Mouse (Mus musculus) ES-E14 (cell line): Measurements from ENCODE around the gene Sgms1. TPM values are rescaled to one million over a fixed set of nuclear protein-coding genes. Genes with fewer than 3 reads are reported as not detected.

Source experiments
- DNase-seq: peaks from one replicate; pipeline ENCODE4 v3.0.0-alpha.2; 2013; ENCODE audit warnings: low read depth, low spot score
- H3K27ac ChIP-seq: 2 replicates; pipeline ENCODE4 v1.5.1; 2012; ENCODE audit warnings: low read depth, mild to moderate bottlenecking, low read length, moderate library complexity, mixed read lengths; ENCODE audit not compliant: poor library complexity, insufficient read depth, severe bottlenecking
- H3K36me3 ChIP-seq: 2 replicates; pipeline ENCODE4 v1.6.1; 2012; ENCODE audit warnings: mild to moderate bottlenecking, low read length, moderate library complexity, mixed read lengths; ENCODE audit not compliant: control insufficient read depth, poor library complexity, insufficient read depth, severe bottlenecking
- H3K4me1 ChIP-seq, 2 experiments: fragments of 150-350 bp in 1 of 2; sonication (generic) in 1 of 2; 2 replicates each; pipeline ENCODE4 v1.6.1; 2012; ENCODE audit warnings: low read length in 2 of 2, mild to moderate bottlenecking in 1 of 2, mixed read lengths in 1 of 2; ENCODE audit not compliant: control insufficient read depth in 2 of 2, insufficient read depth in 2 of 2, poor library complexity in 1 of 2
- H3K4me3 ChIP-seq, 2 experiments: fragments of 150-350 bp in 1 of 2; sonication (generic) in 1 of 2; 2 replicates each; pipeline ENCODE4 v1.5.1; 2012; ENCODE audit warnings: low read length in 2 of 2, low read depth in 1 of 2, mild to moderate bottlenecking in 1 of 2, mixed read lengths in 1 of 2; ENCODE audit not compliant: insufficient read depth in 1 of 2, poor library complexity in 1 of 2, severe bottlenecking in 1 of 2
- H3K9ac ChIP-seq: 2 replicates; pipeline ENCODE4 v1.6.1; 2012; ENCODE audit warnings: low read depth, mild to moderate bottlenecking, low read length, mixed read lengths; ENCODE audit not compliant: poor library complexity, insufficient read depth, severe bottlenecking
- H3K9me3 ChIP-seq: fragments of 150-350 bp; sonication (generic); 2 replicates; pipeline ENCODE4 v1.6.1; 2012; ENCODE audit warnings: low read depth, mild to moderate bottlenecking, low read length; ENCODE audit not compliant: control insufficient read depth, insufficient read depth
- CHD2 ChIP-seq: IDR thresholded peaks from 2 replicates; pipeline ENCODE4 v1.6.1; 2014; ENCODE audit warnings: mild to moderate bottlenecking, low read depth, low read length, inconsistent platforms
- HCFC1 ChIP-seq: IDR thresholded peaks from 2 replicates; pipeline ENCODE4 v1.6.1; 2012; ENCODE audit warnings: low read length, inconsistent platforms, borderline replicate concordance; ENCODE audit not compliant: insufficient read depth
- MAFK ChIP-seq: IDR thresholded peaks from 2 replicates; pipeline ENCODE4 v1.6.1; 2014; ENCODE audit warnings: mild to moderate bottlenecking, low read depth, low read length, inconsistent platforms; ENCODE audit not compliant: insufficient read depth
- ZC3H11A ChIP-seq: IDR thresholded peaks from 2 replicates; pipeline ENCODE4 v1.6.1; 2012; ENCODE audit warnings: low read depth, mild to moderate bottlenecking, inconsistent platforms, low read length, borderline replicate concordance
- ZNF384 ChIP-seq: IDR thresholded peaks from 2 replicates; pipeline ENCODE4 v1.6.1; 2012; ENCODE audit warnings: low read depth, low read length, inconsistent platforms
- in situ Hi-C, 2 experiments: fragments of 600-800 bp; cut with MboI; formaldehyde crosslinking; loops; one replicate each; pipeline ENCODE4 v1.15.1; 2025; ENCODE audit warnings: low sequenced_read_pairs in 2 of 2, inconsistent platforms in 1 of 2; ENCODE audit not compliant: unreplicated experiment in 2 of 2
- total RNA-seq: library from RNA; depleted of rRNA; stranded (reverse); fragments of 300-350 nt; gene quantifications from 2 replicates; pipeline ENCODE4 v1.2.3, GENCODE M21; 2012

Sgms1 gene
- total RNA-seq, 1 experiment: 42.5 TPM

GRCm38 (mm10) chr19:32377701-32378325, 11.7 kb downstream of the Sgms1 start:
- Histone ChIP-seq H3K36me3 (no peaks in the 10 kb centered on the region), H3K9me3 (no peaks in the 10 kb centered on the region), H3K9ac (no peak overlapping the region), H3K27ac (no peak overlapping the region), H3K4me1 (peaks cover 0 to 12% of the 10 kb centered on the region in 2 experiments; a peak in 1 of 4 replicates), H3K4me3 (no peak overlapping the region)
- in situ Hi-C loops: no loop called here
- TF ChIP-seq MAFK (no peak), HCFC1 (no peak), ZNF384 (no peak), ZC3H11A (no peak), CHD2 (no peak)
- DNase-seq: no peak

GRCm38 (mm10) chr19:32376886-32377535, 12.5 kb downstream of the Sgms1 start:
- TF ChIP-seq MAFK (no peak), CHD2 (no peak), HCFC1 (no peak), ZC3H11A (no peak), ZNF384 (no peak)
- Histone ChIP-seq H3K9me3 (no peaks in the 10 kb centered on the region), H3K27ac (no peak overlapping the region), H3K36me3 (no peaks in the 10 kb centered on the region), H3K4me3 (no peak overlapping the region), H3K4me1 (peaks cover 0 to 12% of the 10 kb centered on the region in 2 experiments; a peak in 1 of 4 replicates), H3K9ac (no peak overlapping the region)
- in situ Hi-C loops: no loop called here
- DNase-seq: no peak

DNA sequence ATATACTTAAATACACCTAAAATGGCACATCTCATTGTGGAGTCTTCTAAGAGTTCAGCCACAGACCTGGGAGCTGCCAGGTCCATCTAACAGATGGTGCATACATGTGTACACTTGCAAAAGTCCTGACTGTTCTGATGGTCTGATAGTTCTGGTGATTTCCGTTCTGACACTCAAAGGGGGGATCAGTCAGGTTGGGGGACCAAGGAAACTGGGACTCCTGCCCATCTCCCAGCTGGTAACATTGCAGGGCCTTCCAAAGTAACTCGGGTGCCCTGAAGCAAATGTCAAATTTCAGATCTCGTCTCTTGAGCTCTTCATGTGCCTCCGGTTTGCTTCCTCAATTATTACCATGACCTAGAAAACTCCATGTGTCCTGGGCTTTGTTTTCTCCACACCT, 13.5 kb downstream of the Sgms1 start:
- H3K4me3 ChIP-seq: no peak overlapping the region
- no peak for TF ChIP-seq MAFK
- no peak for TF ChIP-seq HCFC1
- no peak for TF ChIP-seq CHD2
- TF ChIP-seq ZC3H11A: no peak
- no peak overlapping the region for H3K9ac ChIP-seq
- in situ Hi-C loops: no loop called here
- H3K9me3 ChIP-seq: no peaks in the 10 kb centered on the region
- no peak overlapping the region for H3K27ac ChIP-seq
- H3K36me3 ChIP-seq: no peaks in the 10 kb centered on the region
- H3K4me1 ChIP-seq: peaks cover 0 to 12% of the 10 kb centered on the region in 2 experiments; a peak in 1 of 4 replicates
- DNase-seq: no peak

- H3K27ac ChIP-seq: no peak overlapping the region
- no peak overlapping the region for H3K4me3 ChIP-seq
- no peaks in the 10 kb centered on the region for H3K9me3 ChIP-seq
- H3K4me1 ChIP-seq: peaks cover 0 to 12% of the 10 kb centered on the region in 2 experiments; a peak in 1 of 4 replicates
- H3K36me3 ChIP-seq: no peaks in the 10 kb centered on the region
- no peak for TF ChIP-seq ZC3H11A
- no peak for TF ChIP-seq MAFK
- no peak for TF ChIP-seq HCFC1
- TF ChIP-seq ZNF384: no peak
- TF ChIP-seq CHD2: no peak
- H3K9ac ChIP-seq: no peak overlapping the region
- no peak for DNase-seq
- in situ Hi-C loops: no loop called here
Observed at GRCm38 (mm10) chr19:32375473-32375985, 14.0 kb downstream of the Sgms1 start.
